Mouse (Mus musculus) kidney, adult 18-20 months (tissue): Measurements from ENCODE around the gene Fgr.

Experiments
- DNase-seq: peaks from one replicate; pipeline ENCODE4 v3.0.0; 2021

Gene Fgr

GRCm38 (mm10) chr4:133039832-133040231 lies 65.9 kb downstream of the Fgr start:
- DNase-seq: no peak

- no peak for DNase-seq
Measured at GRCm38 (mm10) chr4:133040241-133040904, 66.5 kb downstream of the Fgr start.

DNA sequence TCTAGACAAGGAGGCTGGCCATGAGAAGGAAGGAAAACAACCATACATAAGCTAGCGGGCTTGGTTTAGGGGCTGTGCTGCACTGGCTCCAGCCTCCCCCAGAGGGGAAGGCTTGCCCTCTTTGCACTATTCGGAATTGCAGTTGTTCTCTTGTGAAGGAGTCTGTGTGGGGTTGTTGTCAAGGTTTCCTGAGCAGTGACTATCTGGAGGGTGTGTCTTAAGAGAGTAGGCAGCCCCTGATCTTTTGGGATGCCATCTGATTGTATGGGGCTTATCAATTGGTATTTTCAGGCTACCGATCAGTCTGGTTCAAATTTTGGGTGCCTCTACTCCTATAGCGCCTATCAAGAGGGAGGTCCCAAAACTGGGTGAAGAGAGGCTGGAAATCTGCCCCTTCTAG lies 68.3 kb downstream of the Fgr start:
- DNase-seq: no peak

- peak; percentile 54 for DNase-seq
Measured at GRCm38 (mm10) chr4:133042651-133043635, 69.0 kb downstream of the Fgr start.

- peak; percentile 71 for DNase-seq
Measured at GRCm38 (mm10) chr4:133043798-133044646, 70.1 kb downstream of the Fgr start.

- no peak for DNase-seq
Measured at GRCm38 (mm10) chr4:133044647-133045094, 70.8 kb downstream of the Fgr start.

DNA sequence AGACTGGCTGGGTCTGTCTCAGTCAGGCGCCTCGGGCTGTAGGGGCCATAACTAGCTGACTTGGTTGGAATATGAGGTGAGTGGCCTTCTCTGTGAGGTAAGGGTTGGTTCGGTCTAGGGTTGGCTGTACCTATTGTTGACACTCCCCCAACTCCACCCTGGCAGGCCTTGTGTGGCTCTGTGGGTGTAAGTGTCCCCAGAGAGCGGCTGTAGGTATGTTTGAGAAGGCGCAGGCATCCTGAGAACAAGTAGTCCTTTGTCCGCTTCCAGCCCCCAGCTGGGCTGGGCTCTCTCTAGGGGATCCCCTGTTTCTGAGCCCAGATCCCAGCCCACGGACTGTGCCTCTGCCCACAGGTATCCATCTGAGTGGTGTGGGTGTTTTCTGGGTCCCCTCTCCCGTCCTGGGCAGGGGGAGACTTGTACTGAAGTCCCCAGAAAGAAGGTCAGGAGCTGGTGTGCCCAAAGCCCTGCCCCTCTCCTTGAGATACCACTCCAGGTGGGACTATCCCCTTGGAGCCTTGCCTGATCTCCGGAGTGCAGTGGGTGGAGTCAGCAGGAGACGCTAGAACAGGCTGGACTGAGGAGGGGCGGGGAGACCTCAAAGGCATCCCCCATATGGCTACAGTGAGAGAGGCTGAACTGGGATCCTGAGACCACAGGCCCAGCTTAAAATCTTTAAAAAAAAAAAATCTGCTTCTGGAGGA lies 72.0 kb downstream of the Fgr start:
- DNase-seq: no peak

GRCm38 (mm10) chr4:133046691-133047352 lies 72.9 kb downstream of the Fgr start:
- DNase-seq: peak; percentile 52

DNA sequence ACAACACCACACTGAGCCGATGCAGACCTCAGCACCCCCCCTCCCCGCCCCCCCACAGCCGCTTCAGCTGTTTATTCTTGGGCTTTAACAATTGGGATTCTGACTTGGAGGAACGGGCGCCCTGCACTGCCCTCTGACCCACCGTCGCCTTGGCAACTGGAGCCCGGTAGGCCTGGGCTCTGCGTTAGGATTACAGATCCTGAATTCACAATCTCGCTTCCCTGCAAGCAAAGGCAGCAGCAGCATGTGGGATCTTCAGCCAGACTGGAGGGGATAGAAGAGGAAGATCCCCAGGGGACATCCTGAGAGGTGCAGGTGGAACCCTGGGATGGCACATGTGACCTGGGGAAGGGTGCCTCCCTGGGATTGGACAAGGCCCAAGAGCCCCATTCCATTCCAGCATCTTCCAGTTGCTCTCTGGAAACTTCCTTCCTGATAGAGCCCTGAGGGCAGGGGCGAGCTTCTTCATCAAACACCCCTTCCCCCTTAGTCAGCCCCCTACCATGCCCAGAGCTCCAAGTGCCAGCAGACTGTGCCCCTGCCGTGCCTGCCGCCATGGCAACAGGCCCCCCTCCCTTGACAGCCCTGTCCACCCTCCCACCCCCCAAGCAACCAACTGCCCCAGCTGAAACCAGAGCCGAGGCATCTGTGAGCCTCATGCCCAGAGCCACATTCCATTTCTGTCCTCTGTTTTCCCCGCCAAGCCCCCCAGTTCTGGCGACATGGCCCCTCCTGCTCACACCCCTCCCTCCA lies 73.6 kb downstream of the Fgr start:
- DNase-seq: no peak

DNA sequence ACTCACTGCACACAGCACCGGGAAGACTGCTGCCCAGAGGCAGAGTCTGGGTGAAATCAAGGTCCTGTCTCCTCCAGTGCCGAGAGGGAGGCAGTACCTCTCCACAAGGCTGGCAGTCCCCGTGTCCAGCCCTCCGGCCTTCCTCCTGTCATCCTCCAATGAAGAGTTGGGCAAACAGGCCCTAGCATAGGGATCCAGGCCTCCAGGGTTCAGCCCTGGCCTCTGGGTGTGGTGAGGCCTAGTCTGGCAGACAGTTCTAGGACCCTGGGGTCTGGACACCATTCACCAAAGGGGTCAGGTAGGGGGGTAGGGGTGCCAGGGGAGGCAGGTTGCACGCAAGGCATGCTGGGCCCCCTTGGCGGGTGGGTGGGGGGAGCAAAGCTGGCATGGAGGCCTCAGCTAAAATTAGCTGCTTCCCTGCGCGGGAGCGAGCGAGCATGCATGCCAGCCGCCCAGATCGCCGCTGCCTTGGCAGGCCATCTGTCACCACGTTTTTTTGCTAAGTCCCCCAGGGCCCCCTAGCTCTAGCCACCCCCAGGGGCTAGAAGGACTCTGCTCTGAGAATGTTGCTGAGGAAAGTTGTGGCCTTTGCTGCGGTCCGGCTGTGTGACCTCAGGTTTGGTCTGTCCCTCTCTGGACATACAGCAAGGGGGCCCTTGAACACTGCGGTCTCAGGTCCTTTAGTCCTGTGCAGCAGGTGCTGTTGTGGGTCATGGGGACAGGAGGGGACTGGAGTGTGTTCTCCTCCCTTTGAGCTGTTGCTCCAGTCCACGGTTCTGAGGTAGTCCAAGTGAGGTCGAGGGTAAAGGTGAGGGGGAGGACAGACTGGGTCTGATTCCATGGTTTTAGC lies 75.4 kb downstream of the Fgr start:
- no peak for DNase-seq

- peak; percentile 67 for DNase-seq
Measured at GRCm38 (mm10) chr4:133050196-133050836, 76.4 kb downstream of the Fgr start.

- no peak for DNase-seq
Measured at GRCm38 (mm10) chr4:133050837-133051549, 77.1 kb downstream of the Fgr start.

GRCm38 (mm10) chr4:133051550-133051865 lies 77.6 kb downstream of the Fgr start:
- DNase-seq: no peak
